Mouse (Mus musculus) lung, embryonic 16.5 days (tissue): ENCODE data around the gene Ppfibp1. TPM values are rescaled to one million over a fixed set of nuclear protein-coding genes. Genes with fewer than 3 reads are reported as not detected.
A peak's percentile ranks its signal among the peaks of the same experiment; 100 is the strongest.

Experiments used
- ATAC-seq: fragments of 200-750 bp; cut with Nextera tagmentation; 2 replicates; pipeline ENCODE4 v1.8.0; 2017; ENCODE audit warnings: low read depth, mild to moderate bottlenecking, moderate library complexity
- H3K27ac ChIP-seq: fragments of 300-500 bp; sonication (generic); 2 replicates; pipeline ENCODE4 v1.5.1; 2014; ENCODE audit warnings: mild to moderate bottlenecking, control low read depth, low read length
- H3K27me3 ChIP-seq: fragments of 300-500 bp; sonication (generic); 2 replicates; pipeline ENCODE4 v1.6.1; 2014; ENCODE audit warnings: low read depth, low read length, mixed read lengths; ENCODE audit not compliant: control insufficient read depth, insufficient read depth
- H3K36me3 ChIP-seq: fragments of 300-500 bp; sonication (generic); 2 replicates; pipeline ENCODE4 v1.6.1; 2014; ENCODE audit warnings: low read length; ENCODE audit not compliant: control insufficient read depth, insufficient read depth
- H3K4me1 ChIP-seq: fragments of 300-500 bp; sonication (generic); replicated peaks from 2 replicates; pipeline ENCODE4 v1.6.1; 2014; ENCODE audit warnings: low read length, mixed read lengths; ENCODE audit not compliant: control insufficient read depth, insufficient read depth
- H3K4me2 ChIP-seq: fragments of 300-500 bp; sonication (generic); 2 replicates; pipeline ENCODE4 v1.6.1; 2014; ENCODE audit warnings: low read depth, low read length, control low read depth
- H3K4me3 ChIP-seq: fragments of 300-500 bp; sonication (generic); 2 replicates; pipeline ENCODE4 v1.5.1; 2014; ENCODE audit warnings: mild to moderate bottlenecking, low read length, control low read depth
- H3K9ac ChIP-seq: fragments of 300-500 bp; sonication (generic); 2 replicates; pipeline ENCODE4 v1.6.1; 2014; ENCODE audit warnings: low read length, control low read depth
- H3K9me3 ChIP-seq: fragments of 300-500 bp; sonication (generic); 2 replicates; pipeline ENCODE4 v1.6.1; 2016; ENCODE audit warnings: low read length; ENCODE audit not compliant: control insufficient read depth
- WGBS: fragments of 180-500 bp; shearing (Covaris S2); extraction: QIAGEN DNeasy Blood & Tissue Kit; methylation state at CpG from one replicate; pipeline ENCODE4 v1.1.7; 2014; 5-methylcytosine and 5-hydroxymethylcytosine counted together
- polyA plus RNA-seq: library from polyadenylated mRNA; unstranded; fragments of >200 nt; fragmentation: Nextera tagmentation; extraction: Ambion mirVana; gene quantifications from 2 replicates; pipeline ENCODE4 v1.2.1, GENCODE M21; 2015

Gene Ppfibp1
- polyA plus RNA-seq, 1 experiment from 2014 or later = 50.5 TPM

GRCm38 (mm10) chr6:146971366-146971765 lies 83.1 kb downstream of the Ppfibp1 start:
- no peak overlapping the region for H3K27ac ChIP-seq
- no peaks in the 10 kb centered on the region for H3K9me3 ChIP-seq
- no peaks in the 10 kb centered on the region for H3K36me3 ChIP-seq
- no peak overlapping the region for H3K4me2 ChIP-seq
- H3K27me3 ChIP-seq = no peaks in the 10 kb centered on the region
- peaks cover 3% of the 10 kb centered on the region for H3K4me1 ChIP-seq
- ATAC-seq = no peak
- WGBS = 48% methylated on average over 3 of the region's 3 CpGs
- no peak overlapping the region for H3K9ac ChIP-seq
- no peak overlapping the region for H3K4me3 ChIP-seq

DNA sequence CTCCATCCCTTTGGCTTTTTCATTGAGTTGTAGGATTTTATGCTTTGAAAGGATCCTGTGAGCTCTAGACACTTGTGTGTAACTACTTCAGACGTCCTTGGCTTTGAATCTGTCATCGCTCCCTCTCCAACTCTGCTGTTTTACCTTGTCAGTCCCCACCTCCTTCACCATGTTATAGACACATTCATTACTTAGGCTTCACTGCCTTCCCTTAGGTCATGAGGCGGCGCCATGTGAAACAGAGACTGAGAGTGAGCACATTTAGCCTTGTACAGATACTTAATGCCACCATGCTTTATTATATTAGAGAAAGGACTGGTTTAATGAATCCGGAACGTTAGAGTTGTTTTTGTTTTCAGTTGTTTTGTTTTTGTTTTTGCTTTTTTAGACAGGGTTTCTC lies 83.7 kb downstream of the Ppfibp1 start:
- Histone ChIP-seq H3K4me2 (no peak overlapping the region), H3K9me3 (no peaks in the 10 kb centered on the region), H3K9ac (no peak overlapping the region), H3K4me1 (no peaks in the 10 kb centered on the region; the same call in 1 of the 2 replicates), H3K36me3 (no peaks in the 10 kb centered on the region), H3K27ac (no peak overlapping the region), H3K4me3 (no peak overlapping the region), H3K27me3 (no peaks in the 10 kb centered on the region)
- 69% methylated on average over 6 of the region's 6 CpGs for WGBS
- ATAC-seq = no peak

DNA sequence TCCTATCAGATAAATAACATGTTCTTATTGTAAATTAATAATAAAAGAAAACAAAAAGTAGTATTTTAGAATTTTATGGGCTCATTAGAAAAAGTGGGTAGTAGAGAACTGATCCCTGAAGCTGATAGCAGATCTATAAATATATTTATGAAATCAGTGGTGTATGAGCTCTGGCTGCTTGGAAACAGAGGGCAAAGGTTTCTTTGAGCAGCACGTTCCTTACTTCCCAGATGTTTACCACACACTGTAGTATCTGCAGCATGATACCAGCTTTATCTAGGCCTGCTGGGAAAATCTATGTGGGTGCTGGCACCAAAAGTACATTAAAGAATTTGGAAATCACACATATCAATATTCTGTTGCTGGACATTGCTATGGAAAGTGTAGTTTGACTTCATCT lies 84.5 kb downstream of the Ppfibp1 start:
- H3K27ac ChIP-seq = no peak overlapping the region
- WGBS = 32% methylated on average over 1 of the region's 1 CpGs
- H3K36me3 ChIP-seq = no peaks in the 10 kb centered on the region; the same call in 1 of the 2 replicates
- H3K9me3 ChIP-seq = no peaks in the 10 kb centered on the region
- H3K4me3 ChIP-seq = no peak overlapping the region
- H3K27me3 ChIP-seq = no peaks in the 10 kb centered on the region
- H3K4me1 ChIP-seq = no peaks in the 10 kb centered on the region; the same call in 1 of the 2 replicates
- no peak overlapping the region for H3K4me2 ChIP-seq
- no peak for ATAC-seq
- H3K9ac ChIP-seq = no peak overlapping the region

- H3K9me3 ChIP-seq = no peaks in the 10 kb centered on the region
- peaks cover under 1% of the 10 kb centered on the region for H3K4me1 ChIP-seq
- H3K9ac ChIP-seq = no peak overlapping the region
- H3K4me2 ChIP-seq = no peak overlapping the region
- peaks cover 3% of the 10 kb centered on the region for H3K36me3 ChIP-seq
- no peak overlapping the region for H3K27ac ChIP-seq
- H3K4me3 ChIP-seq = no peak overlapping the region
- ATAC-seq = 0 out of 2 replicates have a peak, but pooled peaks have one; percentile 31
- 59% methylated on average over 2 of the region's 2 CpGs for WGBS
- H3K27me3 ChIP-seq = no peaks in the 10 kb centered on the region
Measured at GRCm38 (mm10) chr6:146973406-146973805, 85.1 kb downstream of the Ppfibp1 start.

DNA sequence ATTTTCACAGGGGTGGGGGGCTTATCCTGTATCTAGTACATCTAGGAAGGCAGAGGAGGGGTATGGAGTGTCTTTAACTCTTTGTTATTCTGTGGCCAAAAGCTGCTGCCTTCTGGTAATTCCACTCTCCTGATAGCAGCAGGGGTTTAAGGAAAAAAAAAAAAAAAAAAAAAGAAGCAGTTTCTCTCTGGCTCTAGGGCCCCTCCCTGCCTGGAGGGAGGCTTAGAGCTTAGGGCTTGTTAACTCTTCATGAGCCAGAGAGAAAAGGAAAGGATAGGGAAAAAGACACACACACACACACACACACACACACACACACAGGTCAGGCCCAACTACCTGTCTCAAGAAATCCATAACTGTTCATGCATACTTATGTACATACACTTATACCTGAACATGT lies 85.5 kb downstream of the Ppfibp1 start:
- H3K4me1 ChIP-seq = peaks cover 4% of the 10 kb centered on the region
- no peaks in the 10 kb centered on the region for H3K9me3 ChIP-seq
- H3K36me3 ChIP-seq = peaks cover 3% of the 10 kb centered on the region
- no peak overlapping the region for H3K27ac ChIP-seq
- no peak for ATAC-seq
- no peak overlapping the region for H3K4me2 ChIP-seq
- H3K27me3 ChIP-seq = no peaks in the 10 kb centered on the region
- no peak overlapping the region for H3K9ac ChIP-seq
- H3K4me3 ChIP-seq = no peak overlapping the region

- WGBS = 77% methylated on average over 8 of the region's 8 CpGs
- H3K4me2 ChIP-seq = no peak overlapping the region
- H3K27me3 ChIP-seq = no peaks in the 10 kb centered on the region
- no peak overlapping the region for H3K4me3 ChIP-seq
- no peaks in the 10 kb centered on the region for H3K9me3 ChIP-seq
- H3K9ac ChIP-seq = no peak overlapping the region
- H3K27ac ChIP-seq = no peak overlapping the region
- no peak for ATAC-seq
- peaks cover 20% of the 10 kb centered on the region for H3K4me1 ChIP-seq
- H3K36me3 ChIP-seq = peaks cover 3% of the 10 kb centered on the region
Measured at GRCm38 (mm10) chr6:146976446-146976845, 88.2 kb downstream of the Ppfibp1 start.

DNA sequence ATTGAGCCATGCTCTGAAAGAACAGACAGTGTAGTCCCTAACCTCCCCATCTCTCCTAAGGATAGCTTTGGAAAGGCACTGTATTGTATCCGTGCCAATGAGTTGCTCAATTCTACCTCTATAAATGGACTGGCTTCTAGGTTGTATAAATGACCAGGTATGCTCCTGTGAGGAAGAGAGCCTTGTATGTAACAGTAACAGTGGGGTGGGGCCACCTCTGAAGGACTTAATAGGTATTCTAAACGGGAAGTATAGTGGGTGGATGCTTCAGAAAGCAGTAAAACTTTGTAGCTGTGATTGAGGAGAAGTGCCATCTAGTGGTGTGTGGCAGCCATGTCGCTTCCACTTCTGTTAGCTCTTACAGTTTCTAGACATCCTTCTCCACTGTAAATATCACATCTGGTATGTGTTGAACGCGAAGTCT lies 90.4 kb downstream of the Ppfibp1 start:
- Histone ChIP-seq H3K4me2 (no peak overlapping the region), H3K4me1 (peaks cover 20% of the 10 kb centered on the region), H3K27ac (no peak overlapping the region; the same call in 1 of the 2 replicates), H3K9ac (no peak overlapping the region), H3K9me3 (no peaks in the 10 kb centered on the region), H3K4me3 (no peak overlapping the region), H3K36me3 (peaks cover 5% of the 10 kb centered on the region), H3K27me3 (no peaks in the 10 kb centered on the region)
- ATAC-seq = peak; percentile 26; the same call in 1 of the 2 replicates
- WGBS = 23% methylated on average over 5 of the region's 5 CpGs

- H3K27ac ChIP-seq = peak overlapping the region; percentile 89
- H3K4me2 ChIP-seq = no peak overlapping the region
- H3K9ac ChIP-seq = no peak overlapping the region
- peaks cover 5% of the 10 kb centered on the region for H3K36me3 ChIP-seq
- no peaks in the 10 kb centered on the region for H3K9me3 ChIP-seq
- 21% methylated on average over 1 of the region's 1 CpGs for WGBS
- peak; percentile 74 for ATAC-seq
- peaks cover 20% of the 10 kb centered on the region for H3K4me1 ChIP-seq
- no peak overlapping the region for H3K4me3 ChIP-seq
- H3K27me3 ChIP-seq = no peaks in the 10 kb centered on the region
Measured at GRCm38 (mm10) chr6:146979115-146979744, 90.9 kb downstream of the Ppfibp1 start.

DNA sequence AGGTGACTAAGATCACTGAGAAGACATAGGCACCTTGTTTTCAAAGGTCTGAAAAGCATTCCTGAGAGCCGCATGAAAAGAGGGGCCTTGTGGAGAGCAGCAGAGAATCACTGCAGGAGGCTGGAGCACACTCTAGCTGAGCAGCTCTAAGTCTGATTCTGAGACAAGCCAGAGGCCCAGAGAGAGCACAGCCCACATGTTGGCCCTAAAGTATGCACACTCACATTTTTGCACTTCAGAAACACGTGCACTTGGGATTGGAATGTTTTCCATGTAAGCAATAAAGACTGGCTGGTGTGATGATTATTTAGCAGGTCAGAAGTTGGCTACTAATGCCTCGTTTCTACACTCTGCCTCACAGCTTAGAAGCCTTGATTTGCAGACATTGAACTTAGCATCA lies 91.7 kb downstream of the Ppfibp1 start:
- Histone ChIP-seq H3K9me3 (no peaks in the 10 kb centered on the region), H3K9ac (no peak overlapping the region), H3K4me1 (peaks cover 20% of the 10 kb centered on the region), H3K27ac (peak overlapping the region; percentile 89), H3K4me3 (no peak overlapping the region), H3K4me2 (no peak overlapping the region), H3K36me3 (peaks cover 5% of the 10 kb centered on the region), H3K27me3 (no peaks in the 10 kb centered on the region)
- 31% methylated on average over 3 of the region's 3 CpGs for WGBS
- peak; percentile 84 for ATAC-seq
